In genomic region chr4:32238366-32238854, GRCm38 (mm10) we compare ENCODE assay signal across 8 mouse cellular contexts. TPM values are rescaled to one million over a fixed set of nuclear protein-coding genes. Genes with fewer than 3 reads are reported as not detected.
DNase-seq lines count a peak whose midpoint lies in the region; ATAC-seq and TF ChIP-seq lines count a peak whose summit lies in the region.

Gene Bach2 (plus strand): TSS chr4:32238804.

- peaks cover 1 to 2% of the 10 kb centered on the region in 2 experiments; a peak in 1 of 4 replicates for H3K4me1 ChIP-seq in ES-E14 (ENCODE audit: control insufficient read depth in 2 of 2, insufficient read depth in 2 of 2, low read length in 2 of 2, poor library complexity in 1 of 2)
- peaks cover 40% of the 10 kb centered on the region for H3K4me1 ChIP-seq in lung, embryonic 15.5 days

- peak; percentile 47 to 79 for ATAC-seq in hematopoietic stem cell, adult 5-6 weeks (replicated peaks in 1 of 2; ENCODE audit: insufficient read depth in 1 of 2, low FRiP score in 2 of 2, low TSS enrichment in 1 of 2, low read depth in 1 of 2, poor library complexity in 2 of 2, severe bottlenecking in 2 of 2)
- peak; percentile 87 for ATAC-seq in lung, embryonic 15.5 days (ENCODE audit: borderline replicate concordance, extremely low read depth, low FRiP score, low TSS enrichment)

- H3K36me3 ChIP-seq in ES-E14 (ENCODE audit: control insufficient read depth, insufficient read depth, low read length, poor library complexity, severe bottlenecking) = no peaks in the 10 kb centered on the region
- H3K36me3 ChIP-seq in lung, embryonic 15.5 days = no peaks in the 10 kb centered on the region

- peak within 1 kb of the TSS; percentile 89 for H3K4me2 ChIP-seq in lung, embryonic 15.5 days

- under 1% methylated on average over 61 of the region's 69 CpGs for WGBS in lung, embryonic 15.5 days

- H3K27me3 ChIP-seq in lung, embryonic 15.5 days = no peaks in the 10 kb centered on the region; the same call in 1 of the 2 replicates

- peak; percentile 74 for DNase-seq in ES-E14 (ENCODE audit: low read depth, low spot score)
- peak; percentile 87 for DNase-seq in cerebellum, adult 11 months
- DNase-seq in forelimb bud, embryonic 11.5 days (ENCODE audit: low read depth, low spot score) = peak; percentile 92
- peak; percentile 77 for DNase-seq in layer of hippocampus, adult 9-10 months (ENCODE audit: low spot score)
- peak; percentile 54 for DNase-seq in ovary, postnatal 10 days (ENCODE audit: low spot score)
- DNase-seq in thymus, postnatal 10 days (ENCODE audit: low spot score in 2 of 2) = peak; percentile 88 to 91

- no peaks in the 10 kb centered on the region for H3K9me3 ChIP-seq in ES-E14 (ENCODE audit: control insufficient read depth, insufficient read depth, low read depth, low read length)
- no peaks in the 10 kb centered on the region for H3K9me3 ChIP-seq in lung, embryonic 15.5 days

- in situ Hi-C loops in ES-E14 (cut with MboI; ENCODE audit: low sequenced_read_pairs in 2 of 2, unreplicated experiment in 2 of 2) = no loop called here

- no peak within 1 kb of the TSS for H3K27ac ChIP-seq in ES-E14 (ENCODE audit: insufficient read depth, low read depth, low read length, poor library complexity, severe bottlenecking)
- H3K27ac ChIP-seq in lung, embryonic 15.5 days = peak within 1 kb of the TSS; percentile 95

- peak within 1 kb of the TSS; percentile 79 for H3K9ac ChIP-seq in ES-E14 (ENCODE audit: insufficient read depth, low read depth, low read length, poor library complexity, severe bottlenecking)
- H3K9ac ChIP-seq in lung, embryonic 15.5 days = peak within 1 kb of the TSS; percentile 82

- peak within 1 kb of the TSS; percentile 77 to 84 for H3K4me3 ChIP-seq in ES-E14 (ENCODE audit: insufficient read depth in 1 of 2, low read depth in 1 of 2, low read length in 2 of 2, poor library complexity in 1 of 2, severe bottlenecking in 1 of 2)
- H3K4me3 ChIP-seq in lung, embryonic 15.5 days = peak within 1 kb of the TSS; percentile 95

TF ChIP-seq in ES-E14, 5 proteins besides CTCF, POLR2A, EP300 and RAD21:
- TF ChIP-seq HCFC1 (IDR thresholded peaks at IDR 0.05; ENCODE audit: borderline replicate concordance, insufficient read depth, low read length) (peak; percentile 39; the same call in 1 of the 2 replicates), ZNF384 (IDR thresholded peaks at IDR 0.05; ENCODE audit: low read depth, low read length) (no peak)
TF ChIP-seq in ES-E14: peak in this region for 1.

RNA-seq across cellular contexts. Expression of gene Bach2, which starts in this region (rescaled TPM):
- total RNA-seq in ES-E14 (2012; rRNA removed) = 3.1 and 3.3 TPM in 2 replicates
- 4.2 and 4.7 TPM in 2 replicates for total RNA-seq in hematopoietic stem cell, adult 5-6 weeks (2017)
- 8.7 and 10.5 TPM in 2 replicates for polyA plus RNA-seq in lung, embryonic 15.5 days (2015; fragmentation: Nextera tagmentation; extraction: Ambion mirVana)
